Mouse (Mus musculus) MEL (cell line): ENCODE measurements around the gene Fscn2. TPM values are rescaled to one million over a fixed set of nuclear protein-coding genes. Genes with fewer than 3 reads are reported as not detected.

Experiments used
- DNase-seq: peaks from one replicate; pipeline ENCODE4 v3.0.0; 2011; ENCODE audit warnings: low read depth, low spot score
- H3K27ac ChIP-seq: 2 replicates; pipeline ENCODE4 v1.5.1; 2012; ENCODE audit warnings: low read depth, mild to moderate bottlenecking, control low read depth, low read length, moderate library complexity; ENCODE audit not compliant: control insufficient read depth
- H3K27me3 ChIP-seq, 2 experiments: fragments of 150-350 bp in 1 of 2; sonication (generic) in 1 of 2; 2 replicates each; pipeline ENCODE4 v1.6.1; 2012; ENCODE audit warnings: low read length in 2 of 2, mild to moderate bottlenecking in 2 of 2, improper control_type of control experiment in 1 of 2, moderate library complexity in 1 of 2; ENCODE audit not compliant: insufficient read depth in 2 of 2, control insufficient read depth in 1 of 2
- H3K36me3 ChIP-seq, 2 experiments: 2 replicates each; pipeline ENCODE4 v1.6.1; 2012 to 2014; ENCODE audit warnings: low read length in 2 of 2, improper control_type of control experiment in 1 of 2, inconsistent platforms in 1 of 2, mild to moderate bottlenecking in 1 of 2; ENCODE audit not compliant: insufficient read depth in 2 of 2, control insufficient read depth in 1 of 2
- H3K4me1 ChIP-seq, 2 experiments: fragments of 150-350 bp in 1 of 2; sonication (generic) in 1 of 2; 2 replicates each; pipeline ENCODE4 v1.6.1; 2012; ENCODE audit warnings: low read length in 2 of 2, improper control_type of control experiment in 1 of 2, mild to moderate bottlenecking in 1 of 2; ENCODE audit not compliant: insufficient read depth in 2 of 2, control insufficient read depth in 1 of 2
- H3K4me3 ChIP-seq, 2 experiments: fragments of 150-350 bp in 1 of 2; sonication (generic) in 1 of 2; 2 replicates each; pipeline ENCODE4 v1.5.1; 2012; ENCODE audit warnings: low read depth in 2 of 2, low read length in 2 of 2, mild to moderate bottlenecking in 2 of 2, moderate library complexity in 2 of 2, control low read depth in 1 of 2, improper control_type of control experiment in 1 of 2; ENCODE audit not compliant: control insufficient read depth in 1 of 2, insufficient read depth in 1 of 2
- H3K79me2 ChIP-seq: 2 replicates; pipeline ENCODE4 v1.6.1; 2012; ENCODE audit warnings: mild to moderate bottlenecking, low read length, moderate library complexity; ENCODE audit not compliant: control insufficient read depth, poor library complexity, insufficient read depth
- H3K9ac ChIP-seq: 2 replicates; pipeline ENCODE4 v1.6.1; 2012; ENCODE audit warnings: low read depth, mild to moderate bottlenecking, control low read depth, low read length, moderate library complexity; ENCODE audit not compliant: control insufficient read depth, poor library complexity, severe bottlenecking
- H3K9me3 ChIP-seq: fragments of 150-350 bp; sonication (generic); replicated peaks from 2 replicates; pipeline ENCODE4 v1.6.1; 2012; ENCODE audit warnings: mild to moderate bottlenecking, low read length, improper control_type of control experiment, moderate library complexity; ENCODE audit not compliant: insufficient read depth
- BHLHE40 ChIP-seq: IDR thresholded peaks from 2 replicates; pipeline ENCODE4 v1.6.1; 2012; ENCODE audit warnings: low read depth, mild to moderate bottlenecking, inconsistent platforms, low read length, improper control_type of control experiment, borderline replicate concordance
- CHD2 ChIP-seq: IDR thresholded peaks from 2 replicates; pipeline ENCODE4 v1.6.1; 2011; ENCODE audit warnings: low read length, improper control_type of control experiment
- E2F4 ChIP-seq: IDR thresholded peaks from 2 replicates; pipeline ENCODE4 v1.6.1; 2011; ENCODE audit warnings: low read depth, low read length, improper control_type of control experiment, borderline replicate concordance
- EP300 ChIP-seq, 2 experiments: IDR thresholded peaks; 2 replicates each; pipeline ENCODE4 v1.6.1; 2011; ENCODE audit warnings: improper control_type of control experiment in 2 of 2, low read length in 2 of 2, low read depth in 1 of 2, mild to moderate bottlenecking in 1 of 2
- ETS1 ChIP-seq: IDR thresholded peaks from 2 replicates; pipeline ENCODE4 v1.6.1; 2012; ENCODE audit warnings: low read depth, mild to moderate bottlenecking, inconsistent platforms, low read length, improper control_type of control experiment, moderate library complexity
- GATA1 ChIP-seq: IDR thresholded peaks from 2 replicates; pipeline ENCODE4 v1.6.1; 2011; ENCODE audit warnings: low read depth, low read length, improper control_type of control experiment
- JUND ChIP-seq: IDR thresholded peaks from 2 replicates; pipeline ENCODE4 v1.6.1; 2011; ENCODE audit warnings: low read depth, mild to moderate bottlenecking, improper control_type of control experiment, low read length
- MAFK ChIP-seq: IDR thresholded peaks from 2 replicates; pipeline ENCODE4 v1.6.1; 2011; ENCODE audit warnings: low read depth, mild to moderate bottlenecking, low read length, improper control_type of control experiment, borderline replicate concordance
- MAX ChIP-seq: IDR thresholded peaks from 2 replicates; pipeline ENCODE4 v1.6.1; 2011; ENCODE audit warnings: low read length, improper control_type of control experiment
- MEF2A ChIP-seq: IDR thresholded peaks from 2 replicates; pipeline ENCODE4 v1.6.1; 2014; ENCODE audit warnings: low read depth, mild to moderate bottlenecking, inconsistent platforms, low read length, improper control_type of control experiment; ENCODE audit not compliant: poor library complexity, insufficient replicate concordance, severe bottlenecking; ENCODE audit errors: extremely low read depth
- NELFE ChIP-seq: IDR thresholded peaks from 2 replicates; pipeline ENCODE4 v1.6.1; 2011; ENCODE audit warnings: low read depth, low read length, improper control_type of control experiment
- NRF1 ChIP-seq: IDR thresholded peaks from 2 replicates; pipeline ENCODE4 v1.6.1; 2014; ENCODE audit warnings: low read depth, mild to moderate bottlenecking, inconsistent platforms, low read length, improper control_type of control experiment, moderate library complexity; ENCODE audit not compliant: poor library complexity, insufficient read depth, severe bottlenecking
- POLR2AphosphoS2 ChIP-seq: IDR thresholded peaks from 2 replicates; pipeline ENCODE4 v1.6.1; 2011; ENCODE audit warnings: low read length, improper control_type of control experiment
- POLR2AphosphoS5 ChIP-seq: IDR thresholded peaks from 2 replicates; pipeline ENCODE4 v1.6.1; 2012; ENCODE audit warnings: low read depth, borderline replicate concordance, mild to moderate bottlenecking, inconsistent platforms, low read length, moderate library complexity, mixed read lengths
- RCOR1 ChIP-seq: IDR thresholded peaks from 2 replicates; pipeline ENCODE4 v1.6.1; 2012; ENCODE audit warnings: low read depth, mild to moderate bottlenecking, inconsistent platforms, low read length, improper control_type of control experiment
- TBP ChIP-seq: IDR thresholded peaks from 2 replicates; pipeline ENCODE4 v1.8.0; 2011; ENCODE audit warnings: low read depth, low read length, improper control_type of control experiment
- USF1 ChIP-seq: IDR thresholded peaks from 2 replicates; pipeline ENCODE4 v1.6.1; 2014; ENCODE audit warnings: low read depth, mild to moderate bottlenecking, inconsistent platforms, low read length, improper control_type of control experiment, moderate library complexity
- ZKSCAN1 ChIP-seq: IDR thresholded peaks from 2 replicates; pipeline ENCODE4 v1.6.1; 2012; ENCODE audit warnings: low read depth, mild to moderate bottlenecking, inconsistent platforms, low read length, improper control_type of control experiment, moderate library complexity
- ZNF384 ChIP-seq: IDR thresholded peaks from 2 replicates; pipeline ENCODE4 v1.6.1; 2012; ENCODE audit warnings: low read depth, mild to moderate bottlenecking, inconsistent platforms, low read length, improper control_type of control experiment
- polyA plus RNA-seq, 2 experiments: library from polyadenylated mRNA; stranded (reverse) in 1 of 2; unstranded in 1 of 2; fragments of >175 nt in 1 of 2; fragments of >200 nt in 1 of 2; gene quantifications; 2 replicates each; pipeline versions ENCODE4 v1.2.1 to v1.2.4; 2012; ENCODE audit warnings: low replicate concordance in 2 of 2, low read depth in 1 of 2; ENCODE audit not compliant: insufficient read length in 2 of 2, insufficient read depth in 1 of 2, missing spikeins in 1 of 2
- total RNA-seq: library from RNA; depleted of rRNA; stranded (reverse); fragments of 300-350 nt; gene quantifications from 2 replicates; pipeline ENCODE4 v1.2.3, GENCODE M21; 2012

Fscn2 gene
- total and polyA plus RNA-seq, 3 experiments, result 0.61 to 0.62 TPM; not detected in 1

GRCm38 (mm10) chr11:120382509-120382908, 21.2 kb downstream of the Fscn2 start:
- H3K36me3 ChIP-seq, result peaks cover 3 to 13% of the 10 kb centered on the region in 2 experiments; a peak in 3 of 4 replicates
- H3K4me3 ChIP-seq, result no peak overlapping the region
- H3K79me2 ChIP-seq, result peaks cover 8% of the 10 kb centered on the region
- no peak overlapping the region for H3K9ac ChIP-seq
- no peak for DNase-seq
- no peaks in the 10 kb centered on the region for H3K9me3 ChIP-seq
- H3K27ac ChIP-seq, result no peak overlapping the region
- TF ChIP-seq NELFE (no peak), USF1 (no peak), POLR2AphosphoS2 (no peak), MAX (no peak), E2F4 (no peak), POLR2AphosphoS5 (no peak), ZKSCAN1 (no peak), ETS1 (no peak)
- no peaks in the 10 kb centered on the region for H3K27me3 ChIP-seq
- H3K4me1 ChIP-seq, result peaks cover 3 to 8% of the 10 kb centered on the region in 2 experiments; a peak in 3 of 4 replicates

DNA sequence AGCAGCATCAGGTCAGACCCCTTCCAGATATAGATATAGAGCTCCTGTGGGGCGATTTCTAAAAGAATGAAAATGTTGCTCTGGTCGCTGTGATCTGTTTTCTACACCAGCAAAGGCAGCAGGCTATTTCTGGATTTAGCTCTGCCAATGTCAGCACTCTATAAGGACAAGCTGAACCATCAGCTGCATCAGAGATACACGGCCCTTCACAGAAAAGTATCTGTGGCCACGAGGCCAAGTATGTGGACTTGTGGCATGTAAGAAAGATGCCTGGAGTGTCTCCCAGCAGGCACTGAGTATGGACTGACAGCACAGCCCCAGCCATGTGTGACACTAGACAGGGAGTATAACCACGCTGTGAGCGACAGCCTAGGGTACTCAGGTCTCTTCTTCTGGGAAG, 25.3 kb downstream of the Fscn2 start:
- H3K27me3 ChIP-seq, result no peaks in the 10 kb centered on the region
- H3K9me3 ChIP-seq, result no peaks in the 10 kb centered on the region
- peaks cover 3 to 26% of the 10 kb centered on the region in 2 experiments; a peak in 3 of 4 replicates for H3K36me3 ChIP-seq
- no peak for TF ChIP-seq MAX
- no peak for TF ChIP-seq NRF1
- no peak for TF ChIP-seq EP300 (IDR thresholded peaks at IDR 0.05; ENCODE audit: low read depth in 1 of 2, low read length in 2 of 2)
- TF ChIP-seq POLR2AphosphoS2, result no peak
- no peak for TF ChIP-seq ZKSCAN1
- no peak for TF ChIP-seq CHD2
- TF ChIP-seq RCOR1, result no peak
- TF ChIP-seq MEF2A, result no peak
- TF ChIP-seq MAFK, result no peak
- no peak for TF ChIP-seq GATA1
- TF ChIP-seq TBP, result no peak
- TF ChIP-seq BHLHE40, result no peak
- no peak for TF ChIP-seq JUND
- TF ChIP-seq ZNF384, result no peak
- no peak for TF ChIP-seq ETS1
- H3K9ac ChIP-seq, result no peak overlapping the region
- no peaks in the 10 kb centered on the region for H3K79me2 ChIP-seq
- DNase-seq, result no peak
- H3K4me1 ChIP-seq, result no peaks in the 10 kb centered on the region
- no peak overlapping the region for H3K27ac ChIP-seq
- no peak overlapping the region for H3K4me3 ChIP-seq
